Comparison of ENCODE assay signal across 7 mouse cellular contexts in genomic region chr10:108161261-108162256, GRCm38 (mm10). TPM values are rescaled to one million over a fixed set of nuclear protein-coding genes. Genes with fewer than 3 reads are reported as not detected.
A peak's percentile ranks its signal among the peaks of the same experiment; 100 is the strongest.
DNase-seq lines count a peak whose midpoint lies in the region; ATAC-seq lines count a peak whose summit lies in the region.

TSS of gene Ppp1r12a (plus strand) at chr10:108162193.

- peak; percentile 98 for DNase-seq in adrenal gland, adult (ENCODE audit: inconsistent age in 2 of 2, low spot score in 1 of 2)
- peak; percentile 94 for DNase-seq in embryo, embryonic 10.5 days (ENCODE audit: low spot score)
- peak; percentile 97 for DNase-seq in gastrocnemius, postnatal 25 days
- peak; percentile 96 to 97 for DNase-seq in left cerebral cortex, postnatal 25 days (ENCODE audit: low spot score in 2 of 2)
- DNase-seq in midbrain, embryonic 10.5 days (ENCODE audit: low spot score): peak; percentile 92
- DNase-seq in right cerebral cortex, postnatal 4 days: peak; percentile 94

- H3K36me3 ChIP-seq in intestine, embryonic 15.5 days: no peaks in the 10 kb centered on the region
- H3K36me3 ChIP-seq in midbrain, embryonic 10.5 days: 0 out of 2 replicates have a peak, but pooled peaks cover under 1% of the 10 kb centered on the region

- peak within 1 kb of the TSS; percentile 99 for H3K27ac ChIP-seq in intestine, embryonic 15.5 days
- peak within 1 kb of the TSS; percentile 99 for H3K27ac ChIP-seq in midbrain, embryonic 10.5 days (replicated peaks)

- H3K9me3 ChIP-seq in intestine, embryonic 15.5 days: no peaks in the 10 kb centered on the region
- no peaks in the 10 kb centered on the region for H3K9me3 ChIP-seq in midbrain, embryonic 10.5 days (replicated peaks)

- intact Hi-C loops in left cerebral cortex, postnatal 25 days (cut with DNase I): loop anchor here (2.0 to 10.0 kb wide), 5 partner anchors 73 to 229 kb away; no protein-coding TSS in a partner anchor

- H3K4me3 ChIP-seq in intestine, embryonic 15.5 days (replicated peaks): peak within 1 kb of the TSS; percentile 100
- H3K4me3 ChIP-seq in midbrain, embryonic 10.5 days: peak within 1 kb of the TSS; percentile 99

- no peaks in the 10 kb centered on the region for H3K27me3 ChIP-seq in intestine, embryonic 15.5 days (replicated peaks)
- H3K27me3 ChIP-seq in midbrain, embryonic 10.5 days (ENCODE audit: low read depth, poor library complexity, severe bottlenecking): no peaks in the 10 kb centered on the region

- peak within 1 kb of the TSS; percentile 100 for H3K9ac ChIP-seq in intestine, embryonic 15.5 days

- WGBS in intestine, embryonic 15.5 days: under 1% methylated on average over 84 of the region's 89 CpGs
- under 1% methylated on average over 89 of the region's 89 CpGs for WGBS in midbrain, embryonic 10.5 days

- H3K4me2 ChIP-seq in intestine, embryonic 15.5 days (replicated peaks): peak within 1 kb of the TSS; percentile 67

- H3K4me1 ChIP-seq in intestine, embryonic 15.5 days (replicated peaks): peaks cover 10% of the 10 kb centered on the region
- H3K4me1 ChIP-seq in midbrain, embryonic 10.5 days: peaks cover 28% of the 10 kb centered on the region

- peak; percentile 97 for ATAC-seq in intestine, embryonic 15.5 days

RNA-seq across cellular contexts. Expression of gene Ppp1r12a, which starts in this region (rescaled TPM):
- total RNA-seq in gastrocnemius, postnatal 25 days (2021): 10 to 100 TPM; 23.6 to 25.2 TPM
- 98.1 and 105 TPM in 2 replicates for polyA plus RNA-seq in intestine, embryonic 15.5 days (2015; fragmentation: Nextera tagmentation; extraction: Ambion mirVana)
- 100 to 1,000 TPM; 146 to 147 TPM for total RNA-seq in left cerebral cortex, postnatal 25 days (2021)
- 70.7 and 80.6 TPM in 2 replicates for polyA plus RNA-seq in midbrain, embryonic 10.5 days (2016; fragmentation: Nextera tagmentation; extraction: Ambion mirVana)

Comparison
In these comparisons a context has a peak if more than half of its experiments do, and no peak if none do; other contexts are left out.
1. Peak in every context shown above with its lines: DNase-seq, ATAC-seq, H3K4me3 ChIP-seq and H3K27ac ChIP-seq.
2. RNA of gene Ppp1r12a (total RNA-seq): 146 to 147 TPM in left cerebral cortex, postnatal 25 days; 23.6 to 25.2 TPM in gastrocnemius, postnatal 25 days; every median in the first group is over 4 times any median in the second.